Mouse (Mus musculus) forebrain, embryonic 15.5 days (tissue): Measurements from ENCODE around the gene Myzap. TPM values are rescaled to one million over a fixed set of nuclear protein-coding genes. Genes with fewer than 3 reads are reported as not detected.

Source experiments
- ATAC-seq: fragments of 200-750 bp; cut with Nextera tagmentation; replicated peaks from 2 replicates; pipeline ENCODE4 v1.8.0; 2017; ENCODE audit warnings: mild to moderate bottlenecking, moderate TSS enrichment, moderate library complexity
- H3K27ac ChIP-seq: fragments of 300-500 bp; sonication (generic); replicated peaks from 2 replicates; pipeline ENCODE4 v1.5.1; 2015; ENCODE audit warnings: mild to moderate bottlenecking, inconsistent platforms
- H3K27me3 ChIP-seq: fragments of 300-500 bp; sonication (generic); 2 replicates; pipeline ENCODE4 v1.6.1; 2015; ENCODE audit warnings: inconsistent platforms
- H3K36me3 ChIP-seq: fragments of 300-500 bp; sonication (generic); 2 replicates; pipeline ENCODE4 v1.6.1; 2015; ENCODE audit warnings: mild to moderate bottlenecking, inconsistent platforms
- H3K4me1 ChIP-seq: fragments of 300-500 bp; sonication (generic); 2 replicates; pipeline ENCODE4 v1.6.1; 2015; ENCODE audit warnings: inconsistent platforms
- H3K4me2 ChIP-seq: fragments of 300-500 bp; sonication (generic); replicated peaks from 2 replicates; pipeline ENCODE4 v1.6.1; 2015; ENCODE audit warnings: mild to moderate bottlenecking, inconsistent platforms
- H3K4me3 ChIP-seq: fragments of 300-500 bp; sonication (generic); 2 replicates; pipeline ENCODE4 v1.5.1; 2015; ENCODE audit warnings: mild to moderate bottlenecking, inconsistent platforms
- H3K9ac ChIP-seq: fragments of 300-500 bp; sonication (generic); replicated peaks from 2 replicates; pipeline ENCODE4 v1.6.1; 2015; ENCODE audit warnings: mild to moderate bottlenecking, inconsistent platforms
- H3K9me3 ChIP-seq: fragments of 300-500 bp; sonication (generic); 2 replicates; pipeline ENCODE4 v1.6.1; 2016; ENCODE audit warnings: inconsistent platforms
- WGBS: fragments of 180-500 bp; shearing (Covaris S2); methylation state at CpG from one replicate; pipeline ENCODE4 v1.1.7; 2015; ENCODE audit warnings: mixed read lengths; 5-methylcytosine and 5-hydroxymethylcytosine counted together
- polyA plus RNA-seq: library from polyadenylated mRNA; unstranded; fragments of >200 nt; fragmentation: Nextera tagmentation; extraction: Ambion mirVana; gene quantifications from 2 replicates; pipeline ENCODE4 v1.2.1, GENCODE M21; 2015

Myzap gene
- polyA plus RNA-seq, 1 experiment from 2014 or later: 1.8 TPM

DNA sequence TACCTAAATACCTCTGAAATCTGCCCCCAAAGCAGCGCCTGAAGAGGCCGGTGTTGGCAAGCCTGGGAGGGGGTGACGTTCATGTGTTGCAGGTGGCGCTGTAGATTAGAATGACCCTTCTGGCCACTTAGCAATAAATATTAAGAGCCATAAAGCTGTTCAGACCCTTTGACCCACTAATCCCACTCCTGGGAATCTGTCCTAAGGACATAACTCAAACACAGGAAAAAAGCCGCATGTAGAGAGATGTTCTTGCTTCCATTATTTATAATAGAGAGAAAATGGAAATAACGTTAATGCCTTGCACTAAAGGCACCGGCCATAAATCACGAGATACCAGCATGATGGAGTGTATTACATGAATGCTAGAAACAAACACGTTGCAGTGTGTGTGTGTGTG is 64.7 kb downstream of the Myzap start:
- Histone ChIP-seq H3K27me3 (no peaks in the 10 kb centered on the region), H3K4me2 (no peak overlapping the region), H3K36me3 (no peaks in the 10 kb centered on the region), H3K9me3 (no peaks in the 10 kb centered on the region), H3K4me1 (no peaks in the 10 kb centered on the region), H3K27ac (no peak overlapping the region), H3K9ac (no peak overlapping the region), H3K4me3 (no peak overlapping the region)
- 83% methylated on average over 9 of the region's 9 CpGs for WGBS
- ATAC-seq: no peak

DNA sequence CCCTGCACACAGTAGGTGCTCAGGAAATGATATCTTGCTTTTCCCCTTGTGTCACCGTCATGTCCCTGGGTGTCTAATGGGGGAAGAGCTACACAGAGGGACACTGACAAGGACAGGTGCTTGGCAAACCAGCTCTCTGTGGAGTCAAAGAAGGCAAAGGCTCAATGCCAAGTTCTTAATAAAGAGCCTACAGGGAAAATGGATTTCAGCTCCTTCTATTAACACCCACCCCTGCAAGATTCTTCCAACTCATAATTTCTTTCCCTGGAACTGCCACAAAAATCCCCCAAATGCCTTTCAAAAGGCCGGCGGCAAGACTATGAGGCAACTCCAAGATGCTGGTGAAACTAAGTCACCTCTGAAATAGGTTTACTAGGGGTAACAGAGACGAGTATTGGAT is 68.3 kb downstream of the Myzap start:
- Histone ChIP-seq H3K36me3 (no peaks in the 10 kb centered on the region), H3K4me1 (no peaks in the 10 kb centered on the region), H3K4me2 (no peak overlapping the region), H3K27me3 (no peaks in the 10 kb centered on the region), H3K9me3 (no peaks in the 10 kb centered on the region), H3K9ac (no peak overlapping the region), H3K4me3 (no peak overlapping the region), H3K27ac (no peak overlapping the region)
- WGBS: 90% methylated on average over 4 of the region's 4 CpGs
- ATAC-seq: no peak

GRCm38 (mm10) chr9:71519836-71520235 is 72.3 kb downstream of the Myzap start:
- Histone ChIP-seq H3K36me3 (no peaks in the 10 kb centered on the region), H3K4me2 (no peak overlapping the region), H3K27me3 (no peaks in the 10 kb centered on the region), H3K27ac (no peak overlapping the region), H3K4me3 (no peak overlapping the region), H3K4me1 (no peaks in the 10 kb centered on the region), H3K9ac (no peak overlapping the region), H3K9me3 (no peaks in the 10 kb centered on the region)
- 78% methylated on average over 3 of the region's 3 CpGs for WGBS
- no peak for ATAC-seq

DNA sequence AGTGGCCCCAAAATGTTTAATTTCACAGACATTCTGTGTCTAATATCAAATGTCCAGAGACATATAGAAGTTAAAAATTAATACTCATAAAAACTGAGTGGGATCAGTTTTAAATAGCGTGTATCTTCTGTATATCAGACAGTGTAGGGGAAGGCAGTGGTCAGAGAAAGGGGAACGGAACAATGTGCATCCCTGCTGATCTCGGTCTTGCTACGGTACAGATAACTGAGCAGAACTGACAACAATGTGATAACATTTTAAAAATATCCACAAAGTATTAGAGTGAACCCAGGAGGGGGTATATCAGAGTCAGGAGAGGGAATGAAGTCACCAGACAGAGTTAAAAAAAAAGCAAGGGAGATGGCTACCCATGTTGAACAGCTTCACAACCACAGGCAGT is 74.7 kb downstream of the Myzap start:
- Histone ChIP-seq H3K27ac (no peak overlapping the region), H3K4me3 (no peak overlapping the region), H3K4me1 (no peaks in the 10 kb centered on the region), H3K27me3 (no peaks in the 10 kb centered on the region), H3K9ac (no peak overlapping the region), H3K36me3 (no peaks in the 10 kb centered on the region), H3K4me2 (no peak overlapping the region), H3K9me3 (no peaks in the 10 kb centered on the region)
- WGBS: 96% methylated on average over 4 of the region's 4 CpGs
- no peak for ATAC-seq

DNA sequence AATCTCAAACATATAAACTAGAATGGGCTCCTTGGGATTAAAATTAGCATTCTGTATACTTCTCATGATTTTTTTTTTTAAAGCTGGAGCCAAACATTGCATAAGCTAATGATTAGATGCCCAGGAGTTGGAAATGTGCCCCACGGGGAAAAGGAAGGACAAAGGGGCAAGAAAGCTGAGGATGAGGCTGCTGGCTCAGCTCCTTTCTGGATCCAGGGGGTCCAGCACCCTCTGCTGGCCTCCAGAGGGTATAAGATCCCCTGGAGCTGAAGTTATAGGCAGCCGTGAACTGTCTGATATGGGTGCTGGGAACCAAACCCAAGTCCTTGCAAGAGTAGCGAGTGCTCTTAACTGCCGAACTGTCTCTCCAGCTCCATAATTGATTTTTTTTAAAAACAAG is 76.3 kb downstream of the Myzap start:
- Histone ChIP-seq H3K27me3 (no peaks in the 10 kb centered on the region), H3K4me3 (no peak overlapping the region), H3K9ac (no peak overlapping the region), H3K36me3 (no peaks in the 10 kb centered on the region), H3K4me1 (no peaks in the 10 kb centered on the region), H3K27ac (no peak overlapping the region), H3K4me2 (no peak overlapping the region), H3K9me3 (no peaks in the 10 kb centered on the region)
- ATAC-seq: no peak
- 85% methylated on average over 4 of the region's 4 CpGs for WGBS

DNA sequence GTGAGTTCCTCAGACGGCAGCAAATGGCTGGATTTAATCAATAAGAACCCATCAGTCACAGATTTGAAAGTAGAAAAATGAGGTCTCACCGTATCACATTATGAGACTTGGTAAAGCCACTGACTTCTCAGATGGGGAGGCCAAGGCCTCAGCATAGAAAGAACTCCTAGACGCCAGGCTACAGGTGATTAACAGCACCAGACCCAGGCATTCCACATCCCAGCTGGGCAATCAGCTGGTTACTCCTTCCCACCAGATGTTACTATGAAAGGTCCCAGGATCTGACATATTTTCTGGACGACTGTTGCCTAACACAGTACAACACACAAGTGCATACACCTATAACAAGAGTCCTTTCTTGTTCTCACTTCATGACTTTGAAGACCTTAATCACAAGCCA is 78.6 kb downstream of the Myzap start:
- Histone ChIP-seq H3K4me2 (no peak overlapping the region), H3K27ac (no peak overlapping the region), H3K9me3 (no peaks in the 10 kb centered on the region), H3K4me1 (no peaks in the 10 kb centered on the region), H3K36me3 (no peaks in the 10 kb centered on the region), H3K4me3 (no peak overlapping the region), H3K27me3 (no peaks in the 10 kb centered on the region), H3K9ac (no peak overlapping the region)
- ATAC-seq: no peak
- WGBS: 84% methylated on average over 4 of the region's 4 CpGs

GRCm38 (mm10) chr9:71512899-71513298 is 79.3 kb downstream of the Myzap start:
- Histone ChIP-seq H3K4me2 (no peak overlapping the region), H3K4me3 (no peak overlapping the region), H3K36me3 (no peaks in the 10 kb centered on the region), H3K27me3 (no peaks in the 10 kb centered on the region), H3K9me3 (no peaks in the 10 kb centered on the region), H3K4me1 (no peaks in the 10 kb centered on the region), H3K27ac (no peak overlapping the region), H3K9ac (no peak overlapping the region)
- no peak for ATAC-seq
- 91% methylated on average over 10 of the region's 10 CpGs for WGBS

DNA sequence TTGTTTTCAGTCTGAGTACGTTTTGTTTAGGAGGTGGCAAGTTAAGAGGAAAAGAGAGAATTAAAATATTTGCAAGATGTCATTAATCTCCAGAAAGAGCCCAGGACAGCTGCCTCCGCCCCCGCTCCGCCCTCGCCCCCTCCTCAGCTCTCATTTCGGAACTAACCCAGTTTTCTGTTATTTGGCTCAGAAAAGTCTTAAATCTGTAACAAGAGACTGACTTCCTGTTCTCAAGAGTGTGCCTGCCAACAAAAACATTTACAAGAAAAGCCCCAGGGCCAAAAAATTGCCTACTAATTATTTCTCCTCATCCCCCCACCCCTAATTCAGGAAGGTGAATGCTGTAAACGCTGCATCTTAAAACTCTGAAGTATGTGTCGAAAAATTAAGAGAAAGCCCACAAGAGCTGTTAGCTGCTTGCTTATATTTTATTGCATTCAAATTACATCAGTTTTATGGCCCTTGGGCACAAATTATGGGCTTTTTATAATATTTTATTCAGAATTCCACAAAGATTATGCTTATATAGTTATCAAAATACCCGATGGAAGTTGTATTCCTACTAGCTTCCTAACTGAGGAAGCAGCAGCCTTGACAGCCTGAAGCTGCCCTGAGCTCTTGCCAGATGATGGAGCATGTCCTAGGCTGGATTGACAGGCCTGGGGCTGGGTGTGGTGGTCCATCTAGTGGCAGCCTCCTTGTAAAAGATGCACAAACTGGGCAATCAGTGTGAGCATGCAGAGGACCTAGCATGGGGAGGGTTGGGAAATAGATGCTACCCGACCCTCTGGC is 93.6 kb downstream of the Myzap start:
- 75% methylated on average over 10 of the region's 10 CpGs for WGBS
- Histone ChIP-seq H3K27ac (no peak overlapping the region), H3K9ac (no peak overlapping the region), H3K4me1 (no peaks in the 10 kb centered on the region), H3K4me2 (no peak overlapping the region), H3K4me3 (no peak overlapping the region), H3K36me3 (no peaks in the 10 kb centered on the region), H3K27me3 (no peaks in the 10 kb centered on the region), H3K9me3 (no peaks in the 10 kb centered on the region)
- no peak for ATAC-seq

DNA sequence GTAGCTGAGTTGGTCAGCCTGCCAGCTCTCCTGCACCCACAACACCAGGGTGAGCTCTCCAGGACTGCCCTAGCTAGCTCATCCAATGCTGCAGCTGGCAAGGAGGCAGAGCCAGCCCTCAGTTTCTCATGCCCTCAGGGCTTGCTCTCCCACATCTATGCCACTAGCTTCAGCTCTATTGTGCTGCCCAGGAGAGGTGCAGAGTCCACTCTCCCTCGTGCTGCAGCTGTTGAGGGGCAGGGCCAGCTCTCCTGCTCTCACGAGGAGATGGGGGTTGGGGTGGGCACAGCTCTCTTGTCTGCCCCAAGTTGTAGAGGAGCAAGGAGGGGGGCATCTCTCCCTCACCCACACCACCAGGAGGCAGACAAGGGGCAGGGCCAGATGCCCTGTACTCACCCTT is 95.5 kb downstream of the Myzap start:
- Histone ChIP-seq H3K27me3 (no peaks in the 10 kb centered on the region), H3K36me3 (no peaks in the 10 kb centered on the region), H3K9ac (no peak overlapping the region), H3K4me1 (no peaks in the 10 kb centered on the region), H3K9me3 (no peaks in the 10 kb centered on the region), H3K4me2 (no peak overlapping the region), H3K4me3 (no peak overlapping the region), H3K27ac (no peak overlapping the region)
- ATAC-seq: no peak
- 25% methylated on average over 2 of the region's 2 CpGs for WGBS

- 56% methylated on average over 5 of the region's 5 CpGs for WGBS
These were observed 98.4 kb downstream of the Myzap start for GRCm38 (mm10) chr9:71493771-71494170.

GRCm38 (mm10) chr9:71492296-71493025 is 99.7 kb downstream of the Myzap start:
- no peaks in the 10 kb centered on the region for H3K4me1 ChIP-seq
- no peaks in the 10 kb centered on the region for H3K36me3 ChIP-seq
- no peaks in the 10 kb centered on the region for H3K27me3 ChIP-seq
- H3K9me3 ChIP-seq: no peaks in the 10 kb centered on the region
- no peak overlapping the region for H3K4me3 ChIP-seq
- no peak overlapping the region for H3K9ac ChIP-seq
- ATAC-seq: no peak
- no peak overlapping the region for H3K4me2 ChIP-seq
- H3K27ac ChIP-seq: no peak overlapping the region
- 86% methylated on average over 15 of the region's 15 CpGs for WGBS

More at GRCm38 (mm10) chr9:71493771-71494170, 98.4 kb downstream of the Myzap start:
- no peaks in the 10 kb centered on the region for H3K36me3 ChIP-seq
- H3K4me1 ChIP-seq: no peaks in the 10 kb centered on the region
- H3K4me3 ChIP-seq: no peak overlapping the region
- no peak overlapping the region for H3K9ac ChIP-seq
- no peak for ATAC-seq
- H3K27ac ChIP-seq: no peak overlapping the region
- H3K9me3 ChIP-seq: no peaks in the 10 kb centered on the region
- H3K27me3 ChIP-seq: no peaks in the 10 kb centered on the region
- no peak overlapping the region for H3K4me2 ChIP-seq

DNA sequence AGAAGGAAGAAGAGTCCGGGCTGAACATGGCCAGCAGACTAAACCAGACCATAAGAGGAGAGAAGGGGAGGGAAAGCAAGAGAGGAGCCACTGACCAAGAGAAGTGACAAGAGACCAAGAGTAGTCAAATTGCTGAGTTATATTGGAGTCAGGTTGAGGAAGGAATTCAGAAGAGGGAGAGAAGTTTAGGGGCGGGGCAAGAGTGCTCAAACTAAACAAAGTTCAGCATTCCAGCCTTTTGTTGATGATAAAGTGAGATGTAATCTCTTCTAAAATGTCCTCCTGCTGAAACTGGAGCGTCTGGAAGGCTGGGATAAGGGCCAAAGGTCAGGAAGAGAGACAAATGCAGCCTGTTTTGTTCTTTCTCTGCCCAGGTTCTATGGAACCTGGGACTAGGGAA is 102.1 kb downstream of the Myzap start:
- H3K27me3 ChIP-seq: no peaks in the 10 kb centered on the region
- no peak overlapping the region for H3K4me3 ChIP-seq
- no peak overlapping the region for H3K9ac ChIP-seq
- no peak for ATAC-seq
- no peak overlapping the region for H3K4me2 ChIP-seq
- no peak overlapping the region for H3K27ac ChIP-seq
- no peaks in the 10 kb centered on the region for H3K36me3 ChIP-seq
- H3K4me1 ChIP-seq: peaks cover 4% of the 10 kb centered on the region; the same call in 1 of the 2 replicates
- 61% methylated on average over 3 of the region's 3 CpGs for WGBS
- no peaks in the 10 kb centered on the region for H3K9me3 ChIP-seq
